ENCODE assay signal across 8 mouse cellular contexts in genomic region chr4:141444451-141445327, GRCm38 (mm10). TPM values are rescaled to one million over a fixed set of nuclear protein-coding genes. Genes with fewer than 3 reads are reported as not detected.
DNase-seq lines count a peak whose midpoint lies in the region; ATAC-seq and TF ChIP-seq lines count a peak whose summit lies in the region.

TSS of gene Zbtb17 (plus strand) at chr4:141444654.

- TF ChIP-seq CTCF in cerebellum, adult 2 months (IDR thresholded peaks at IDR 0.05; ENCODE audit: borderline replicate concordance, insufficient read depth, low read depth, low read length) = no peak
- TF ChIP-seq CTCF in olfactory bulb, adult 2 months (IDR thresholded peaks at IDR 0.05; ENCODE audit: insufficient read depth, low read depth, low read length) = no peak

- H3K4me2 ChIP-seq in lung, embryonic 15.5 days = peak within 1 kb of the TSS; percentile 88

- H3K27me3 ChIP-seq in cerebellum, adult 2 months (ENCODE audit: control insufficient read depth, insufficient read depth, low read length) = no peaks in the 10 kb centered on the region
- H3K27me3 ChIP-seq in lung, embryonic 15.5 days = no peaks in the 10 kb centered on the region

- H3K27ac ChIP-seq in cerebellum, adult 2 months (ENCODE audit: insufficient read depth, low read length) = no peak within 1 kb of the TSS; the same call in 1 of the 2 replicates
- peak within 1 kb of the TSS; percentile 73 for H3K27ac ChIP-seq in lung, embryonic 15.5 days
- H3K27ac ChIP-seq in olfactory bulb, adult 2 months (ENCODE audit: insufficient read depth, low read depth, low read length) = no peak within 1 kb of the TSS; the same call in 1 of the 2 replicates

- WGBS in cerebellum, adult 2 months = under 1% methylated on average over 98 of the region's 102 CpGs
- under 1% methylated on average over 67 of the region's 102 CpGs for WGBS in lung, embryonic 15.5 days
- WGBS in olfactory bulb, adult 2 months = under 1% methylated on average over 94 of the region's 102 CpGs

- DNase-seq in MEL-GATA-1-ER (ENCODE audit: extremely low read depth, low read depth) = peak; percentile 68
- DNase-seq in cerebellum, adult 2 months = peak; percentile 89 to 90
- DNase-seq in forelimb bud, embryonic 11.5 days (ENCODE audit: low read depth, low spot score) = peak; percentile 91
- DNase-seq in heart, postnatal 4 days = peak; percentile 93
- DNase-seq in layer of hippocampus, adult 8-10 months (ENCODE audit: low spot score in 2 of 2) = peak; percentile 76 to 85
- peak; percentile 82 to 83 for DNase-seq in thymus, adult 18-20 months

- 0 out of 2 replicates have a peak, but pooled peaks cover 5% of the 10 kb centered on the region for H3K4me1 ChIP-seq in cerebellum, adult 2 months (ENCODE audit: control insufficient read depth, insufficient read depth, low read length)
- peaks cover 18% of the 10 kb centered on the region for H3K4me1 ChIP-seq in lung, embryonic 15.5 days
- H3K4me1 ChIP-seq in olfactory bulb, adult 2 months (ENCODE audit: control insufficient read depth, insufficient read depth, low read length) = peaks cover 12% of the 10 kb centered on the region

- ATAC-seq in lung, embryonic 15.5 days (ENCODE audit: borderline replicate concordance, extremely low read depth, low FRiP score, low TSS enrichment) = peak; percentile 84

- no peaks in the 10 kb centered on the region for H3K9me3 ChIP-seq in lung, embryonic 15.5 days

- H3K36me3 ChIP-seq in lung, embryonic 15.5 days = peaks cover 25% of the 10 kb centered on the region

- H3K4me3 ChIP-seq in cerebellum, adult 2 months (replicated peaks; ENCODE audit: insufficient read depth, low read depth, low read length) = peak within 1 kb of the TSS; percentile 79
- peak within 1 kb of the TSS; percentile 100 for H3K4me3 ChIP-seq in lung, embryonic 15.5 days
- peak within 1 kb of the TSS; percentile 97 for H3K4me3 ChIP-seq in olfactory bulb, adult 2 months (ENCODE audit: insufficient read depth, low read depth, low read length)

- H3K9ac ChIP-seq in lung, embryonic 15.5 days = peak within 1 kb of the TSS; percentile 95

- TF ChIP-seq POLR2A in cerebellum, adult 2 months (IDR thresholded peaks at IDR 0.05; ENCODE audit: borderline replicate concordance, insufficient read depth, low read length) = peak; percentile 37; the same call in 1 of the 2 replicates
- peak; percentile 29; the same call in 1 of the 2 replicates for TF ChIP-seq POLR2A in olfactory bulb, adult 2 months (IDR thresholded peaks at IDR 0.05; ENCODE audit: insufficient read depth, low read depth, low read length)

RNA-seq across cellular contexts. Expression of gene Zbtb17, which starts in this region (rescaled TPM):
- polyA plus RNA-seq in cerebellum, adult 2 months (2012; rRNA removed) = 34.7 TPM in 2 replicates
- total RNA-seq in heart, postnatal 4 days (2021) = 10 to 100 TPM; 19.2 to 21.7 TPM
- total RNA-seq in layer of hippocampus, adult 8-10 months (2022) = 10 to 100 TPM; 27.6 to 35.4 (median 30.4) TPM
- 33.1 and 36.4 TPM in 2 replicates for polyA plus RNA-seq in lung, embryonic 15.5 days (2015; fragmentation: Nextera tagmentation; extraction: Ambion mirVana)
- polyA plus RNA-seq in olfactory bulb, adult 2 months (2012; ENCODE audit: insufficient read depth, insufficient read length, low replicate concordance, missing spikeins) = not detected in 2 replicates
